Mouse (Mus musculus): Measurements from ENCODE around the gene Cdk13. TPM values are rescaled to one million over a fixed set of nuclear protein-coding genes. Genes with fewer than 3 reads are reported as not detected.

The Cdk13 gene
- polyA plus RNA-seq, 1 experiment from 2014 or later: 14.6 TPM

- Histone ChIP-seq H3K4me1 (replicated peaks; ENCODE audit: control insufficient read depth, insufficient read depth, low read length) (peaks cover 10% of the 10 kb centered on the region), H3K27me3 (replicated peaks; ENCODE audit: control insufficient read depth, insufficient read depth, low read length) (no peaks in the 10 kb centered on the region), H3K36me3 (ENCODE audit: control insufficient read depth, insufficient read depth) (no peaks in the 10 kb centered on the region), H3K4me2 (ENCODE audit: low read length) (peak overlapping the region; percentile 65), H3K27ac (ENCODE audit: low read length) (peak overlapping the region; percentile 96), H3K9ac (replicated peaks; ENCODE audit: low read depth, low read length) (peak overlapping the region; percentile 78), H3K9me3 (ENCODE audit: control insufficient read depth, low read length) (no peaks in the 10 kb centered on the region), H3K4me3 (replicated peaks; ENCODE audit: low read length) (peak overlapping the region; percentile 98)
- no peak for ATAC-seq
- WGBS: under 1% methylated on average over 14 of the region's 14 CpGs
These were observed 698 bp upstream of the Cdk13 start for GRCm38 (mm10) chr13:17805614-17805975.

GRCm38 (mm10) chr13:17804058-17804841 lies 647 bp downstream of the Cdk13 start:
- H3K27me3 ChIP-seq (replicated peaks; ENCODE audit: control insufficient read depth, insufficient read depth, low read length): no peaks in the 10 kb centered on the region
- H3K4me1 ChIP-seq (replicated peaks; ENCODE audit: control insufficient read depth, insufficient read depth, low read length): peaks cover 12% of the 10 kb centered on the region
- H3K36me3 ChIP-seq (ENCODE audit: control insufficient read depth, insufficient read depth): no peaks in the 10 kb centered on the region
- ATAC-seq: peak; percentile 9
- peak overlapping the region; percentile 97 for H3K4me2 ChIP-seq (ENCODE audit: low read length)
- WGBS: under 1% methylated on average over 84 of the region's 105 CpGs
- H3K9ac ChIP-seq (replicated peaks; ENCODE audit: low read depth, low read length): peak overlapping the region; percentile 94
- H3K9me3 ChIP-seq (ENCODE audit: control insufficient read depth, low read length): no peaks in the 10 kb centered on the region
- H3K27ac ChIP-seq (ENCODE audit: low read length): peak overlapping the region; percentile 96
- H3K4me3 ChIP-seq (replicated peaks; ENCODE audit: low read length): peak overlapping the region; percentile 98

- ATAC-seq: peak; percentile 27
- Histone ChIP-seq H3K27me3 (replicated peaks; ENCODE audit: control insufficient read depth, insufficient read depth, low read length) (no peaks in the 10 kb centered on the region), H3K27ac (ENCODE audit: low read length) (peak overlapping the region; percentile 96), H3K4me2 (ENCODE audit: low read length) (peak overlapping the region; percentile 97), H3K9ac (replicated peaks; ENCODE audit: low read depth, low read length) (peak overlapping the region; percentile 94), H3K9me3 (ENCODE audit: control insufficient read depth, low read length) (no peaks in the 10 kb centered on the region), H3K36me3 (ENCODE audit: control insufficient read depth, insufficient read depth) (no peaks in the 10 kb centered on the region), H3K4me1 (replicated peaks; ENCODE audit: control insufficient read depth, insufficient read depth, low read length) (peaks cover 12% of the 10 kb centered on the region), H3K4me3 (replicated peaks; ENCODE audit: low read length) (peak overlapping the region; percentile 98)
- under 1% methylated on average over 84 of the region's 85 CpGs for WGBS
These were observed 1.4 kb downstream of the Cdk13 start for GRCm38 (mm10) chr13:17803331-17804057.

DNA sequence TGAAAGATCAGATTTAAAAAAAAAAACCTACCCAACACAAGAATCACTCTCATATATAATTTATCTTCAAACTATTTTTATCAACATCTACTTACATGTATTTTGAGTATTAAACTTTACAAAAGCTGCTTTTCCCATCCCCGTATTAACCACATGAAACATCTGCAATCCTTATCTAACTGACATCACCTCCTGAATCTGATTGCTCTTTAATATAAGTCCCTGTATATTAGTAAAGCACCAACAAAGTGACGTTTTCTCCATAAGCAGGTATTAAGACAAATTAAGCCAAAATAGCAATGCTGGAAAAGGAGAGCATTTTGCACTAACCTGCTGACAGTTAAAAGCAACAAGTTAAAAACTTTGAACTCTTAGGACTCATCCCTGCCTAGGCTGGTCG lies 2.0 kb downstream of the Cdk13 start:
- Histone ChIP-seq H3K27ac (ENCODE audit: low read length) (peak overlapping the region; percentile 96; the same call in 1 of the 2 replicates), H3K4me2 (ENCODE audit: low read length) (peak overlapping the region; percentile 97), H3K4me1 (replicated peaks; ENCODE audit: control insufficient read depth, insufficient read depth, low read length) (peaks cover 12% of the 10 kb centered on the region), H3K9me3 (ENCODE audit: control insufficient read depth, low read length) (no peaks in the 10 kb centered on the region), H3K36me3 (ENCODE audit: control insufficient read depth, insufficient read depth) (no peaks in the 10 kb centered on the region), H3K9ac (replicated peaks; ENCODE audit: low read depth, low read length) (peak overlapping the region; percentile 94), H3K4me3 (replicated peaks; ENCODE audit: low read length) (peak overlapping the region; percentile 98), H3K27me3 (replicated peaks; ENCODE audit: control insufficient read depth, insufficient read depth, low read length) (no peaks in the 10 kb centered on the region)
- no peak for ATAC-seq
- WGBS: 4% methylated on average over 3 of the region's 3 CpGs

- H3K9me3 ChIP-seq (ENCODE audit: control insufficient read depth, low read length): no peaks in the 10 kb centered on the region
- WGBS: 87% methylated on average over 2 of the region's 2 CpGs
- no peak overlapping the region for H3K4me2 ChIP-seq (ENCODE audit: low read length)
- H3K36me3 ChIP-seq (ENCODE audit: control insufficient read depth, insufficient read depth): no peaks in the 10 kb centered on the region
- no peak overlapping the region for H3K9ac ChIP-seq (replicated peaks; ENCODE audit: low read depth, low read length)
- H3K4me3 ChIP-seq (replicated peaks; ENCODE audit: low read length): no peak overlapping the region
- H3K27ac ChIP-seq (ENCODE audit: low read length): no peak overlapping the region
- no peak for ATAC-seq
- no peaks in the 10 kb centered on the region for H3K27me3 ChIP-seq (replicated peaks; ENCODE audit: control insufficient read depth, insufficient read depth, low read length)
- peaks cover 12% of the 10 kb centered on the region for H3K4me1 ChIP-seq (replicated peaks; ENCODE audit: control insufficient read depth, insufficient read depth, low read length)
These were observed 5.2 kb downstream of the Cdk13 start for GRCm38 (mm10) chr13:17799735-17800134.

- WGBS: 77% methylated on average over 3 of the region's 3 CpGs
- Histone ChIP-seq H3K27ac (ENCODE audit: low read length) (no peak overlapping the region), H3K36me3 (ENCODE audit: control insufficient read depth, insufficient read depth) (no peaks in the 10 kb centered on the region), H3K4me3 (replicated peaks; ENCODE audit: low read length) (no peak overlapping the region), H3K9me3 (ENCODE audit: control insufficient read depth, low read length) (no peaks in the 10 kb centered on the region), H3K27me3 (replicated peaks; ENCODE audit: control insufficient read depth, insufficient read depth, low read length) (no peaks in the 10 kb centered on the region), H3K4me1 (replicated peaks; ENCODE audit: control insufficient read depth, insufficient read depth, low read length) (peaks cover 5% of the 10 kb centered on the region), H3K9ac (replicated peaks; ENCODE audit: low read depth, low read length) (no peak overlapping the region), H3K4me2 (ENCODE audit: low read length) (no peak overlapping the region)
- no peak for ATAC-seq
These were observed 9.0 kb downstream of the Cdk13 start for GRCm38 (mm10) chr13:17795757-17796456.

DNA sequence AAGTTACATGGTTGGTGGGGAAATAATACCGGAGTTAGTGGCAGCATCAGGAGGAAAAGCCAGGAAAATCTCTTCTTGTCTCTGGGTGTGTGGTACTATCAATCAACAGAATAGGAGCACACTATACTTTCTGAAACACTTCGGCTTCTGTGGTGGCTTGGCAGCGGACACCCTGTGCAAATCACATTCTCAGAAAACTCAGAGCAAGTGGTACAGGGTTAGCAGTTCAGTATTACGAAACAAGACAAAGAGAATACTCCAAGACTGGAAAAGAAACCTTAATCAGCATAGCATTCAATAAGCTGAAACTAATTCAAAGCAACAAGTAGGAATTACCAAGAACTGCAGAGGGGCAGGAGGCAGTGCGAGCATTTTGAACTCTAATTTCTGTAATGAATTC lies 21.3 kb downstream of the Cdk13 start:
- no peaks in the 10 kb centered on the region for H3K27me3 ChIP-seq (replicated peaks; ENCODE audit: control insufficient read depth, insufficient read depth, low read length)
- no peak overlapping the region for H3K4me2 ChIP-seq (ENCODE audit: low read length)
- no peaks in the 10 kb centered on the region for H3K4me1 ChIP-seq (replicated peaks; ENCODE audit: control insufficient read depth, insufficient read depth, low read length)
- H3K4me3 ChIP-seq (replicated peaks; ENCODE audit: low read length): no peak overlapping the region
- H3K27ac ChIP-seq (ENCODE audit: low read length): no peak overlapping the region
- H3K9ac ChIP-seq (replicated peaks; ENCODE audit: low read depth, low read length): no peak overlapping the region
- no peaks in the 10 kb centered on the region for H3K36me3 ChIP-seq (ENCODE audit: control insufficient read depth, insufficient read depth)
- no peaks in the 10 kb centered on the region for H3K9me3 ChIP-seq (ENCODE audit: control insufficient read depth, low read length)
- WGBS: 88% methylated on average over 5 of the region's 5 CpGs
- ATAC-seq: no peak

- WGBS: 94% methylated on average over 2 of the region's 2 CpGs
- H3K36me3 ChIP-seq (ENCODE audit: control insufficient read depth, insufficient read depth): no peaks in the 10 kb centered on the region
- no peak overlapping the region for H3K9ac ChIP-seq (replicated peaks; ENCODE audit: low read depth, low read length)
- no peak overlapping the region for H3K4me2 ChIP-seq (ENCODE audit: low read length)
- no peaks in the 10 kb centered on the region for H3K27me3 ChIP-seq (replicated peaks; ENCODE audit: control insufficient read depth, insufficient read depth, low read length)
- no peaks in the 10 kb centered on the region for H3K9me3 ChIP-seq (ENCODE audit: control insufficient read depth, low read length)
- ATAC-seq: no peak
- H3K4me3 ChIP-seq (replicated peaks; ENCODE audit: low read length): no peak overlapping the region
- H3K4me1 ChIP-seq (replicated peaks; ENCODE audit: control insufficient read depth, insufficient read depth, low read length): no peaks in the 10 kb centered on the region
- no peak overlapping the region for H3K27ac ChIP-seq (ENCODE audit: low read length)
These were observed 25.0 kb downstream of the Cdk13 start for GRCm38 (mm10) chr13:17779923-17780322.

DNA sequence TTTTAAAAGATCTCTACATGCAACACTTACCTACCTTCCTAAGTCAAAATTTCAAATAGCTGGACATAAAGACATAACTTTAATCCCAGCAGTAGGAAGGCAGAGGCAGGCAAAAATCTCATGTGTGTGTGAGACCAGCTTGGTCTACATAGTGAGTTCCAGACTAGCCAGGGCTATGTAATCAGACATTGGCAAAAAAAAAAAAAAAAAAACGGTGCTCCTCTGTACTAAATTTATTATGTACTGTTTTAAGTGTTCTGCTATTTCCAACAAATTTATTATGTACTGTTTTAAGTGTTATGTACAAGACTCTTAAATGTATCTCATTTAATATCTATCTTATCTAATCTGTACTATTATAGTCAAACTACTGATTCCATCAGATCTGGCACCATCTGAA lies 28.6 kb downstream of the Cdk13 start:
- H3K27me3 ChIP-seq (replicated peaks; ENCODE audit: control insufficient read depth, insufficient read depth, low read length): no peaks in the 10 kb centered on the region
- H3K9me3 ChIP-seq (ENCODE audit: control insufficient read depth, low read length): no peaks in the 10 kb centered on the region
- no peak for ATAC-seq
- H3K36me3 ChIP-seq (ENCODE audit: control insufficient read depth, insufficient read depth): no peaks in the 10 kb centered on the region
- no peak overlapping the region for H3K4me3 ChIP-seq (replicated peaks; ENCODE audit: low read length)
- 94% methylated on average over 1 of the region's 1 CpGs for WGBS
- H3K4me2 ChIP-seq (ENCODE audit: low read length): no peak overlapping the region
- H3K27ac ChIP-seq (ENCODE audit: low read length): no peak overlapping the region
- H3K9ac ChIP-seq (replicated peaks; ENCODE audit: low read depth, low read length): no peak overlapping the region
- peaks cover 8% of the 10 kb centered on the region; the same call in 1 of the 2 replicates for H3K4me1 ChIP-seq (replicated peaks; ENCODE audit: control insufficient read depth, insufficient read depth, low read length)
